Mouse (Mus musculus) megakaryocyte, embryonic 14.5 days (primary cell): ENCODE measurements around the gene Tln1.

Experiments used
- FLI1 ChIP-seq: IDR thresholded peaks from 2 replicates; pipeline ENCODE4 v1.6.1; 2012; ENCODE audit warnings: low read length, inconsistent platforms, mixed read lengths
- GATA1 ChIP-seq: IDR thresholded peaks from 3 replicates; pipeline ENCODE4 v1.6.1; 2012; ENCODE audit warnings: mixed read lengths, low read length, inconsistent platforms, borderline replicate concordance

DNA sequence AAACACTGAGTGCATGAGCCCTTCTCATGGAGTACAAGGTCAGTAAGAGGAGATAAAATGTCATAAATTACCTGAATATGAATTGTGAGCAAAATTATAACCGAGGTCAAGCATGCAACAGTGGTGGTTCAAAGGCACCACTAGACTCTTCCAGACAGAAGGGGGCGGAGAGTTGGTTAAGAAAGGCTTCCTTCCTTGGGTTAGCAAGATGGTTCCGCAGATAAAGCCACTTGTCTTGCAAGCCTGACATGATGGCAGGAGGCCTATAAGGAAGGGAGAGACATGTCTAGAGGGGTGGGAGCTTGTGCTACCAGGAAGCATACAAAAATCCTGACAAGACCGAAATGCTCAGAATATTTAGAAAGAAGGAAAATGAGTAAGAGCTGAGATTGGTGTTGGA is 58.2 kb downstream of the Tln1 start:
- no peak for TF ChIP-seq GATA1
- TF ChIP-seq FLI1: no peak
